Mouse (Mus musculus): ENCODE results near the gene Smurf1.

GRCm38 (mm10) chr5:144998491-144998890 lies 32.8 kb upstream of the Smurf1 start:
- no peak for TF ChIP-seq CTCF (IDR thresholded peaks at IDR 0.05; ENCODE audit: borderline replicate concordance, control insufficient read depth, extremely low read depth, insufficient read depth, low read length, poor library complexity)
- TF ChIP-seq POLR2A (IDR thresholded peaks at IDR 0.05; ENCODE audit: control insufficient read depth, extremely low read depth, insufficient read depth, low read length, poor library complexity) = no peak

Measured in thymus, adult 2 months (tissue).